Mouse (Mus musculus) megakaryocyte, embryonic 14.5 days (primary cell): ENCODE measurements around the gene Stard13. TPM values are rescaled to one million over a fixed set of nuclear protein-coding genes. Genes with fewer than 3 reads are reported as not detected.

Source experiments
- H3K27me3 ChIP-seq: replicated peaks from 2 replicates; pipeline ENCODE3; 2012; ENCODE audit warnings: inconsistent platforms
- H3K36me3 ChIP-seq: replicated peaks from 2 replicates; pipeline ENCODE3; 2012; ENCODE audit warnings: low read length, inconsistent platforms, mixed read lengths
- H3K4me1 ChIP-seq: 2 replicates; pipeline ENCODE4 v1.6.1; 2012; ENCODE audit warnings: inconsistent platforms
- H3K4me3 ChIP-seq: replicated peaks from 2 replicates; pipeline ENCODE3; 2012; ENCODE audit warnings: moderate library complexity, mild to moderate bottlenecking, inconsistent platforms
- H3K9me3 ChIP-seq: 2 replicates; pipeline ENCODE4 v1.6.1; 2012; ENCODE audit warnings: inconsistent platforms
- FLI1 ChIP-seq: IDR thresholded peaks from 2 replicates; pipeline ENCODE4 v1.6.1; 2012; ENCODE audit warnings: low read length, inconsistent platforms, mixed read lengths
- GATA1 ChIP-seq: IDR thresholded peaks from 3 replicates; pipeline ENCODE4 v1.6.1; 2012; ENCODE audit warnings: mixed read lengths, low read length, inconsistent platforms, borderline replicate concordance
- polyA plus RNA-seq: library from polyadenylated mRNA; stranded (reverse); fragments of >175 nt; gene quantifications from 2 replicates; pipeline ENCODE4 v1.2.3, GENCODE M21; 2012; ENCODE audit warnings: low replicate concordance; ENCODE audit not compliant: insufficient read depth

Gene Stard13
- polyA plus RNA-seq, 1 experiment, result 0.04 TPM

DNA sequence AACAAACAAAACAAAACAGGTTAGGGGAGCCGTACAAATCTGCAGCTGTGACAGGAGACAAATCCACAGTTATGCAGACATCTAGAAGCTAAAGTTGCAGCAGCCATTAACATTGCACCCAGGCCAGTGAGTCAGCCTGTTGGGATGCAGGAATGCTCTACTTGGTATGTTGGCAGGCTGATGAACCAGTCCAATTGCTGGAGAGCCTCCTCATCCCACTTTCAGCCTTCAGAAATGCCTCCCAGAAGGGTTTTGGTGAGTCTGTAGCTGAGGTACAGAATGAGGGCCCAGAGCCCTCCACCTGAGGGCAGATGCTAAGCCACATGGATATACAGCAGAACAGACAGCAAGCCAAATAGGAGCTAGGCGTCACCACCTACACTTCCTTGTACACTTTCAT, 164.1 kb downstream of the Stard13 start:
- H3K4me1 ChIP-seq, result no peaks in the 10 kb centered on the region
- no peaks in the 10 kb centered on the region for H3K27me3 ChIP-seq
- H3K9me3 ChIP-seq, result peaks cover 13% of the 10 kb centered on the region
- no peak for TF ChIP-seq FLI1
- TF ChIP-seq GATA1, result no peak
- H3K4me3 ChIP-seq, result no peak overlapping the region
- no peaks in the 10 kb centered on the region for H3K36me3 ChIP-seq

DNA sequence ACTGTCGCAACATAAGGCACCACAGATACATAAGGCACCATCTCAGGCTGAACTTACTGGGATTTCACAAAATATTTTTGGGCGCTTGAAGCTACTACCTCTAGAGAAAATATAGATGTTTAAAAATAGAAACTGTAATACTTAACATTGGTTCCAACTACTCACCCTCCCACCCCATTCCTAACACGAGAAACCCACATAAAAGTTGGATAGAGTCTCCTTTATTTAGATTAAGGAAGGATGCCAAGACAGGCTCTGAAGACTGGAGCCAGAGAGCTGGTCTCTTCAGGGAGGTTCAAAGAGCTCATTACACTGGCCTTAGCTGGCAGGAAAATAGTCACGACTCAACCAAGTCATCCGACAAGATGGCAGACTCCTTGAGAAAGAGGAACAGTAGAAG, 167.6 kb downstream of the Stard13 start:
- H3K36me3 ChIP-seq, result no peaks in the 10 kb centered on the region
- peaks cover 29% of the 10 kb centered on the region for H3K9me3 ChIP-seq
- no peak for TF ChIP-seq GATA1
- no peak for TF ChIP-seq FLI1
- H3K27me3 ChIP-seq, result no peaks in the 10 kb centered on the region
- no peak overlapping the region for H3K4me3 ChIP-seq
- H3K4me1 ChIP-seq, result no peaks in the 10 kb centered on the region

DNA sequence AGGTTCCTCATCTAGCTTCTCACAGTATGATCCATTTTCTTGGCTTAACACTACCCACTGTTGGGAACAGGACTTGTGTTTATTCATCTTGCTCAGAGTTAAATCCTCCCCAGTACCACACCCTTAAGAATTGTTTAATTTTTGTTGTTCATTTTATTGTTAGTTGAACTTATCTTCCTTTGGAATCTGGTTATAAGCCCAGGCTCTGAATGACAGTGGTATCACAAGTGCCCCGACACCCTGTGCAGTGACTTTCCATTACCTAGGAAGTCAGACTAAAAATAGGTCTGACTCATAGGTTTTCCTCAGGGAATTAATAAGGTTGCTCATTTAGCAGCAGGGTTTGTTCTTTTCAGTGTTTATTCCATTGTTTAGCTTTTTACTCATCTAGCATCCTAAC, 168.4 kb downstream of the Stard13 start:
- Histone ChIP-seq H3K9me3 (peaks cover 35% of the 10 kb centered on the region), H3K4me3 (no peak overlapping the region), H3K27me3 (no peaks in the 10 kb centered on the region), H3K4me1 (no peaks in the 10 kb centered on the region), H3K36me3 (no peaks in the 10 kb centered on the region)
- TF ChIP-seq GATA1 (no peak), FLI1 (no peak)

DNA sequence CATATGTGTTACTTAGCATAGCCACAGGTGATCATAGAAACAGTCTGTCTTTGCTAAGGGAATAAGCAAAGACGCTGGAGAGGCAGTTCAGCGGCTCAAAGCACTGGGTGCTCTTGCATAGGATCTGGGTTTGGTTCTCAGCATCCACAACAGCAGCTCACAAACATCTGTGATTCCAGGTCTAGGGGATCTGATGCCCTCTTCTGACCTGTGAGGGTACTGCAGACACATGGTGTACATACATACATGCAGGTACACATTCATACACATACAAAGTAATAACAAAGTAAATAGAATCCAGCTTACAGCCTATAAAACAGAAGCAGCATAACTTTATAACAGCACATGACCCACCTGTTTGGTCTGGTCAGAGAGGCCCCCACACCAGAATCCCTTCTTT, 171.7 kb downstream of the Stard13 start:
- no peaks in the 10 kb centered on the region for H3K4me1 ChIP-seq
- H3K9me3 ChIP-seq, result peaks cover 44% of the 10 kb centered on the region
- no peak overlapping the region for H3K4me3 ChIP-seq
- H3K27me3 ChIP-seq, result no peaks in the 10 kb centered on the region
- no peaks in the 10 kb centered on the region for H3K36me3 ChIP-seq
- TF ChIP-seq GATA1, result no peak
- no peak for TF ChIP-seq FLI1

- Histone ChIP-seq H3K9me3 (peaks cover 56% of the 10 kb centered on the region), H3K36me3 (no peaks in the 10 kb centered on the region), H3K27me3 (no peaks in the 10 kb centered on the region), H3K4me3 (no peak overlapping the region), H3K4me1 (no peaks in the 10 kb centered on the region)
- TF ChIP-seq FLI1 (no peak), GATA1 (no peak)
These were observed 173.2 kb downstream of the Stard13 start for GRCm38 (mm10) chr5:151060476-151060875.

- Histone ChIP-seq H3K27me3 (no peaks in the 10 kb centered on the region), H3K4me3 (no peak overlapping the region), H3K9me3 (peaks cover 60% of the 10 kb centered on the region), H3K36me3 (no peaks in the 10 kb centered on the region), H3K4me1 (no peaks in the 10 kb centered on the region)
- no peak for TF ChIP-seq GATA1
- no peak for TF ChIP-seq FLI1
These were observed 173.9 kb downstream of the Stard13 start for GRCm38 (mm10) chr5:151059772-151060171.

GRCm38 (mm10) chr5:151059352-151059751, 174.3 kb downstream of the Stard13 start:
- TF ChIP-seq GATA1 (no peak), FLI1 (no peak)

GRCm38 (mm10) chr5:151057716-151058115, 175.9 kb downstream of the Stard13 start:
- no peaks in the 10 kb centered on the region for H3K36me3 ChIP-seq
- no peak for TF ChIP-seq FLI1
- TF ChIP-seq GATA1, result no peak

More at GRCm38 (mm10) chr5:151059352-151059751, 174.3 kb downstream of the Stard13 start:
- Histone ChIP-seq H3K9me3 (peaks cover 60% of the 10 kb centered on the region), H3K36me3 (no peaks in the 10 kb centered on the region), H3K4me3 (no peak overlapping the region), H3K27me3 (no peaks in the 10 kb centered on the region), H3K4me1 (no peaks in the 10 kb centered on the region)

DNA sequence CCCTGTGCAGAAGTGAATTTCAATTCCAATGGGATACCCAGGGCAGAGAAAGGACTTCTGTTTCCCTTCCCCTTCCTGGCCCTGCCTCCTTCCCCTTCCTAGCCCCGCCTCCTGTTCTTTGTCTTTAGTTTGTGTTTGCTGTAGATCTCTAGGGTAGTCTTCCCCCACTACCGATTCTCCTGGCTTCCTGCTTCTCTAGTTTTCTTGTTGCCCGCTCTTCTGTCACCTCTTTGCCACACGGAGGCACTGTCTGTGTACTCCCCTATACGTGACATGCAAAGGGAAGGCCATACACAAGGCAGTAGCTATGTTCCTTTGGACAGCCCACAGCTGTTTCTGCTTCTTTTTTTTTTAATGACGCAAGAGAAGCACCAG, 176.7 kb downstream of the Stard13 start:
- no peak for TF ChIP-seq GATA1
- TF ChIP-seq FLI1, result no peak
- Histone ChIP-seq H3K4me1 (no peaks in the 10 kb centered on the region), H3K4me3 (no peak overlapping the region), H3K27me3 (no peaks in the 10 kb centered on the region), H3K9me3 (peaks cover 56% of the 10 kb centered on the region), H3K36me3 (no peaks in the 10 kb centered on the region)

More at GRCm38 (mm10) chr5:151057716-151058115, 175.9 kb downstream of the Stard13 start:
- no peak overlapping the region for H3K4me3 ChIP-seq
- no peaks in the 10 kb centered on the region for H3K4me1 ChIP-seq
- peaks cover 58% of the 10 kb centered on the region for H3K9me3 ChIP-seq
- no peaks in the 10 kb centered on the region for H3K27me3 ChIP-seq

- H3K4me1 ChIP-seq, result no peaks in the 10 kb centered on the region
- H3K36me3 ChIP-seq, result no peaks in the 10 kb centered on the region
- TF ChIP-seq GATA1 (no peak), FLI1 (no peak)
- H3K27me3 ChIP-seq, result no peaks in the 10 kb centered on the region
- no peak overlapping the region for H3K4me3 ChIP-seq
- H3K9me3 ChIP-seq, result peaks cover 51% of the 10 kb centered on the region
These were observed 177.2 kb downstream of the Stard13 start for GRCm38 (mm10) chr5:151056255-151056919.
